Mouse (Mus musculus) lung, postnatal 0 days (tissue): ENCODE measurements around the gene Arl8b.

ENCODE experiments used
- CTCF ChIP-seq: IDR thresholded peaks from 2 replicates; pipeline ENCODE4 v1.5.1; 2016; ENCODE audit warnings: antibody characterized with exemption, mild to moderate bottlenecking
- EP300 ChIP-seq: IDR thresholded peaks from 2 replicates; pipeline ENCODE4 v1.6.1; 2016; ENCODE audit warnings: antibody characterized with exemption, mild to moderate bottlenecking, control low read depth

- TF ChIP-seq CTCF, result no peak
- no peak for TF ChIP-seq EP300
These were observed 78.3 kb downstream of the Arl8b start for GRCm38 (mm10) chr6:108861226-108861625.
